Comparison of ENCODE assay signal across 8 mouse cellular contexts in genomic region chr8:92357398-92357981, GRCm38 (mm10). TPM values are rescaled to one million over a fixed set of nuclear protein-coding genes. Genes with fewer than 3 reads are reported as not detected.
A peak's percentile ranks its signal among the peaks of the same experiment; 100 is the strongest.
DNase-seq lines count a peak whose midpoint lies in the region; ATAC-seq and TF ChIP-seq lines count a peak whose summit lies in the region.

Gene Irx5 (plus strand): TSS chr8:92357625.

- peaks cover 0 to 4% of the 10 kb centered on the region in 2 experiments; a peak in 2 of 4 replicates for H3K4me1 ChIP-seq in ES-E14 (ENCODE audit: control insufficient read depth in 2 of 2, insufficient read depth in 2 of 2, low read length in 2 of 2, poor library complexity in 1 of 2)
- H3K4me1 ChIP-seq in embryonic facial prominence, embryonic 14.5 days (ENCODE audit: control insufficient read depth, insufficient read depth, low read length) = peaks cover 12% of the 10 kb centered on the region
- peaks cover 5 to 26% of the 10 kb centered on the region in 2 experiments; a peak in 3 of 4 replicates for H3K4me1 ChIP-seq in heart, embryonic 14.5 days (ENCODE audit: control insufficient read depth in 2 of 2, insufficient read depth in 2 of 2, low read length in 2 of 2)
- peaks cover 15% of the 10 kb centered on the region; the same call in 1 of the 2 replicates for H3K4me1 ChIP-seq in kidney, postnatal 0 days (replicated peaks; ENCODE audit: insufficient read depth, low read length)
- 0 out of 2 replicates have a peak, but pooled peaks cover 10% of the 10 kb centered on the region for H3K4me1 ChIP-seq in stomach, embryonic 16.5 days (ENCODE audit: control insufficient read depth, insufficient read depth, low read length)

- peak within 1 kb of the TSS; percentile 69 for H3K4me2 ChIP-seq in embryonic facial prominence, embryonic 14.5 days (ENCODE audit: low read depth, low read length)
- peak within 1 kb of the TSS; percentile 91 for H3K4me2 ChIP-seq in heart, embryonic 14.5 days (ENCODE audit: low read length)
- peak within 1 kb of the TSS; percentile 74 for H3K4me2 ChIP-seq in kidney, postnatal 0 days (ENCODE audit: low read length)
- H3K4me2 ChIP-seq in stomach, embryonic 16.5 days (ENCODE audit: low read depth, low read length) = peak within 1 kb of the TSS; percentile 68

- peak; percentile 66 for ATAC-seq in embryonic facial prominence, embryonic 14.5 days (ENCODE audit: low read depth)
- peak; percentile 66 for ATAC-seq in heart, embryonic 14.5 days (ENCODE audit: insufficient number of reproducible peaks, insufficient read depth, low FRiP score, low read depth)
- peak; percentile 25; the same call in 1 of the 2 replicates for ATAC-seq in kidney, postnatal 0 days (replicated peaks; ENCODE audit: low FRiP score, low read depth)
- ATAC-seq in stomach, embryonic 16.5 days (ENCODE audit: insufficient read depth, low FRiP score) = peak; percentile 53

- WGBS in embryonic facial prominence, embryonic 14.5 days = under 1% methylated on average over 34 of the region's 47 CpGs
- under 1% methylated on average over 41 of the region's 47 CpGs for WGBS in heart, embryonic 14.5 days
- under 1% methylated on average over 45 of the region's 47 CpGs for WGBS in kidney, postnatal 0 days
- 1% methylated on average over 46 of the region's 47 CpGs for WGBS in stomach, embryonic 16.5 days

- no peak for DNase-seq in ES-E14 (ENCODE audit: low read depth, low spot score)
- DNase-seq in adrenal gland, adult 2 months = peak; percentile 88
- peak; percentile 97 for DNase-seq in embryonic facial prominence, embryonic 14.5 days (ENCODE audit: low spot score)
- DNase-seq in kidney, postnatal 0 days (ENCODE audit: low spot score) = peak; percentile 77
- DNase-seq in lung, postnatal 36 days = peak; percentile 87
- DNase-seq in spleen, adult 12 weeks (ENCODE audit: low spot score) = no peak

- TF ChIP-seq CTCF in kidney, postnatal 0 days (IDR thresholded peaks at IDR 0.05; ENCODE audit: low read depth) = no peak; the same call in 1 of the 2 replicates

- H3K9ac ChIP-seq in ES-E14 (ENCODE audit: insufficient read depth, low read depth, low read length, poor library complexity, severe bottlenecking) = peak within 1 kb of the TSS; percentile 44
- peak within 1 kb of the TSS; percentile 94 for H3K9ac ChIP-seq in embryonic facial prominence, embryonic 14.5 days (ENCODE audit: low read depth, low read length)
- H3K9ac ChIP-seq in heart, embryonic 14.5 days (ENCODE audit: low read length) = peak within 1 kb of the TSS; percentile 89
- H3K9ac ChIP-seq in kidney, postnatal 0 days (ENCODE audit: low read depth, low read length) = peak within 1 kb of the TSS; percentile 61
- H3K9ac ChIP-seq in stomach, embryonic 16.5 days (ENCODE audit: low read length) = peak within 1 kb of the TSS; percentile 72

- peaks cover 33% of the 10 kb centered on the region for H3K27me3 ChIP-seq in embryonic facial prominence, embryonic 14.5 days (replicated peaks; ENCODE audit: control insufficient read depth, insufficient read depth, low read length)
- peaks cover 16% of the 10 kb centered on the region for H3K27me3 ChIP-seq in heart, embryonic 14.5 days (ENCODE audit: control insufficient read depth, insufficient read depth, low read length)
- peaks cover 58% of the 10 kb centered on the region for H3K27me3 ChIP-seq in kidney, postnatal 0 days (ENCODE audit: insufficient read depth, low read length)
- peaks cover 74% of the 10 kb centered on the region for H3K27me3 ChIP-seq in stomach, embryonic 16.5 days (ENCODE audit: control insufficient read depth, insufficient read depth, low read length)

- in situ Hi-C loops in ES-E14 (cut with MboI; ENCODE audit: low sequenced_read_pairs in 2 of 2, unreplicated experiment in 2 of 2) = loop anchor here (10.0 to 25.0 kb wide), 2 partner anchors 223 to 820 kb away; no protein-coding TSS in a partner anchor

- H3K27ac ChIP-seq in ES-E14 (ENCODE audit: insufficient read depth, low read depth, low read length, poor library complexity, severe bottlenecking) = no peak within 1 kb of the TSS
- H3K27ac ChIP-seq in embryonic facial prominence, embryonic 14.5 days (replicated peaks; ENCODE audit: low read depth, low read length) = peak within 1 kb of the TSS; percentile 96
- H3K27ac ChIP-seq in heart, embryonic 14.5 days (replicated peaks in 1 of 2; ENCODE audit: control insufficient read depth in 1 of 2, insufficient read depth in 1 of 2, low read depth in 2 of 2, low read length in 2 of 2) = peak within 1 kb of the TSS; percentile 82 to 93
- peak within 1 kb of the TSS; percentile 61 for H3K27ac ChIP-seq in kidney, postnatal 0 days
- H3K27ac ChIP-seq in stomach, embryonic 16.5 days (ENCODE audit: low read length) = peak within 1 kb of the TSS; percentile 88

- H3K9me3 ChIP-seq in ES-E14 (ENCODE audit: control insufficient read depth, insufficient read depth, low read depth, low read length) = no peaks in the 10 kb centered on the region
- no peaks in the 10 kb centered on the region for H3K9me3 ChIP-seq in embryonic facial prominence, embryonic 14.5 days (ENCODE audit: control insufficient read depth, low read length)
- no peaks in the 10 kb centered on the region for H3K9me3 ChIP-seq in heart, embryonic 14.5 days (ENCODE audit: control insufficient read depth, low read length)
- no peaks in the 10 kb centered on the region for H3K9me3 ChIP-seq in kidney, postnatal 0 days (replicated peaks; ENCODE audit: low read length)
- no peaks in the 10 kb centered on the region for H3K9me3 ChIP-seq in stomach, embryonic 16.5 days (replicated peaks; ENCODE audit: control insufficient read depth, low read length)

- no peaks in the 10 kb centered on the region for H3K36me3 ChIP-seq in ES-E14 (ENCODE audit: control insufficient read depth, insufficient read depth, low read length, poor library complexity, severe bottlenecking)
- H3K36me3 ChIP-seq in embryonic facial prominence, embryonic 14.5 days (ENCODE audit: control insufficient read depth, insufficient read depth, low read length) = peaks cover 9% of the 10 kb centered on the region; the same call in 1 of the 2 replicates
- no peaks in the 10 kb centered on the region for H3K36me3 ChIP-seq in heart, embryonic 14.5 days (ENCODE audit: control insufficient read depth, insufficient read depth, low read length)
- H3K36me3 ChIP-seq in kidney, postnatal 0 days (ENCODE audit: insufficient read depth, low read length) = no peaks in the 10 kb centered on the region
- no peaks in the 10 kb centered on the region for H3K36me3 ChIP-seq in stomach, embryonic 16.5 days (ENCODE audit: control insufficient read depth, insufficient read depth, low read length)

- H3K4me3 ChIP-seq in ES-E14 (ENCODE audit: insufficient read depth in 1 of 2, low read depth in 1 of 2, low read length in 2 of 2, poor library complexity in 1 of 2, severe bottlenecking in 1 of 2) = peak within 1 kb of the TSS; percentile 64 to 84
- peak within 1 kb of the TSS; percentile 73 for H3K4me3 ChIP-seq in embryonic facial prominence, embryonic 14.5 days (ENCODE audit: low read depth, low read length)
- H3K4me3 ChIP-seq in heart, embryonic 14.5 days (ENCODE audit: control insufficient read depth in 1 of 2, insufficient read depth in 1 of 2, low read depth in 1 of 2, low read length in 2 of 2) = peak within 1 kb of the TSS; percentile 63 to 74
- peak within 1 kb of the TSS; percentile 60 for H3K4me3 ChIP-seq in kidney, postnatal 0 days (replicated peaks; ENCODE audit: low read depth, low read length)
- H3K4me3 ChIP-seq in stomach, embryonic 16.5 days (replicated peaks; ENCODE audit: low read length) = peak within 1 kb of the TSS; percentile 62

TF ChIP-seq in ES-E14, 5 proteins besides CTCF, POLR2A, EP300 and RAD21:
- no peak for TF ChIP-seq HCFC1 (IDR thresholded peaks at IDR 0.05; ENCODE audit: borderline replicate concordance, insufficient read depth, low read length)

RNA-seq across cellular contexts. Expression of gene Irx5, which starts in this region (rescaled TPM):
- total RNA-seq in ES-E14 (2012; rRNA removed) = 0.69 and 1.5 TPM in 2 replicates
- total RNA-seq in adrenal gland, adult 2 months (2021) = 1 to 10 TPM; 2.6 to 3.1 TPM
- polyA plus RNA-seq in adrenal gland, adult 2 months (2012; rRNA removed) = 7.5 and 10.8 TPM in 2 replicates
- 11.4 and 14.2 TPM in 2 replicates for polyA plus RNA-seq in embryonic facial prominence, embryonic 14.5 days (2014; fragmentation: Nextera tagmentation; extraction: Ambion mirVana)
- polyA plus RNA-seq in heart, embryonic 14.5 days (2014; fragmentation: Nextera tagmentation; extraction: Ambion mirVana) = 10.4 and 11.5 TPM in 2 replicates
- 3.0 and 3.9 TPM in 2 replicates for polyA plus RNA-seq in kidney, postnatal 0 days (2015; fragmentation: Nextera tagmentation; extraction: Ambion mirVana)
- 1.4 and 1.5 TPM in 2 replicates for polyA plus RNA-seq in stomach, embryonic 16.5 days (2015; fragmentation: Nextera tagmentation; extraction: Ambion mirVana)

Comparison
In these comparisons a context has a peak if more than half of its experiments do, and no peak if none do; other contexts are left out.
1. DNase-seq: peak in adrenal gland, adult 2 months (single experiment), embryonic facial prominence, embryonic 14.5 days (single experiment), kidney, postnatal 0 days (single experiment) and lung, postnatal 36 days (single experiment); none in ES-E14 (single experiment) and spleen, adult 12 weeks (single experiment).
2. H3K9ac ChIP-seq: peak in every context shown above with its lines; median percentile 94 in embryonic facial prominence, embryonic 14.5 days; 89 in heart, embryonic 14.5 days; 72 in stomach, embryonic 16.5 days; 61 in kidney, postnatal 0 days; 44 in ES-E14.
3. Peak in every context shown above with its lines, with median percentiles within 50 percentile points of each other: H3K4me3 ChIP-seq, ATAC-seq and H3K4me2 ChIP-seq.